Comparison of ENCODE assay signal across 12 mouse cellular contexts in genomic region chr9:24760461-24760860, GRCm38 (mm10). TPM values are rescaled to one million over a fixed set of nuclear protein-coding genes. Genes with fewer than 3 reads are reported as not detected.
DNase-seq lines count a peak whose midpoint lies in the region; TF ChIP-seq lines count a peak whose summit lies in the region.
"Had no signal": no experiment of that assay in that cellular context is flagged by ENCODE, and none has a peak within 500 bp of the region (broad histone marks: within the 10 kb centered on the region; RNA-seq: fewer than 3 reads in every experiment).

No protein-coding gene starts in this region.

- WGBS in small intestine, adult 2 months: 35% methylated on average over 4 of the region's 4 CpGs

- no peaks in the 10 kb centered on the region for H3K36me3 ChIP-seq in testis, adult 2 months (ENCODE audit: control insufficient read depth, insufficient read depth, low read length)
- no peaks in the 10 kb centered on the region for H3K36me3 ChIP-seq in small intestine, adult 2 months (ENCODE audit: control insufficient read depth, insufficient read depth, low read length)
- H3K36me3 ChIP-seq: hindbrain, embryonic 12.5 days had no signal

- H3K27ac ChIP-seq in testis, adult 2 months (ENCODE audit: control insufficient read depth, insufficient read depth, low read depth, low read length): no peak overlapping the region
- H3K27ac ChIP-seq in small intestine, adult 2 months (ENCODE audit: insufficient read depth, low read depth, low read length): no peak overlapping the region
- H3K27ac ChIP-seq: hindbrain, embryonic 12.5 days had no signal

- DNase-seq in adrenal gland, postnatal 14 days: peak; percentile 14
- DNase-seq in adrenal gland, postnatal 36 days: no peak
- peak; percentile 18 for DNase-seq in kidney, adult 9 months
- no peak for DNase-seq in kidney, adult 18-20 months
- DNase-seq in testis, postnatal 10 days (ENCODE audit: low spot score): no peak
- DNase-seq in cerebellum, adult 9-11 months: no peak
- DNase-seq: B cell, adult 2 months had no signal

- TF ChIP-seq CTCF in testis, adult 2 months (IDR thresholded peaks at IDR 0.05; ENCODE audit: control insufficient read depth, insufficient read depth, insufficient replicate concordance, low read depth, low read length): peak; percentile 12; the same call in 1 of the 2 replicates
- peak; percentile 55; the same call in 1 of the 2 replicates for TF ChIP-seq CTCF in small intestine, adult 2 months (IDR thresholded peaks at IDR 0.05; ENCODE audit: extremely low read depth, insufficient read length, insufficient replicate concordance, low read depth, low read length)

- H3K4me1 ChIP-seq in testis, adult 2 months (ENCODE audit: control insufficient read depth, insufficient read depth, low read length): no peaks in the 10 kb centered on the region
- peaks cover 2% of the 10 kb centered on the region; the same call in 1 of the 2 replicates for H3K4me1 ChIP-seq in small intestine, adult 2 months (ENCODE audit: control insufficient read depth, insufficient read depth, insufficient read length, low read length)
- H3K4me1 ChIP-seq: hindbrain, embryonic 12.5 days had no signal

- TF ChIP-seq POLR2A in testis, adult 2 months (IDR thresholded peaks at IDR 0.05; ENCODE audit: control insufficient read depth, low read depth, low read length): no peak
- no peak for TF ChIP-seq POLR2A in small intestine, adult 2 months (IDR thresholded peaks at IDR 0.05; ENCODE audit: low read depth, low read length)

- H3K4me3 ChIP-seq in testis, adult 2 months (ENCODE audit: control insufficient read depth, low read depth, low read length): no peak overlapping the region
- no peak overlapping the region for H3K4me3 ChIP-seq in small intestine, adult 2 months (ENCODE audit: low read depth, low read length)
- H3K4me3 ChIP-seq: hindbrain, embryonic 12.5 days had no signal

- H3K27me3 ChIP-seq in testis, adult 2 months (ENCODE audit: control insufficient read depth, insufficient read depth, low read length): no peaks in the 10 kb centered on the region
- no peaks in the 10 kb centered on the region; the same call in 1 of the 2 replicates for H3K27me3 ChIP-seq in small intestine, adult 2 months (ENCODE audit: control insufficient read depth, insufficient read depth, low read length)

RNA-seq across cellular contexts. Expression of gene Tbx20, which starts 13.6 kb away (rescaled TPM):
- 20.5 and 21.2 TPM in 2 replicates for total RNA-seq in adrenal gland, postnatal 14 days (2021)
- total RNA-seq in adrenal gland, postnatal 36 days (2021): 10 to 100 TPM; 15.2 to 20.0 TPM
- polyA plus RNA-seq in testis, adult 2 months (2012; rRNA removed): 0.01 TPM in 2 replicates
- polyA plus RNA-seq in small intestine, adult 2 months (2012; rRNA removed): not detected in 2 replicates
- total RNA-seq: left cerebral cortex, adult 18-20 months; megakaryocyte-erythroid progenitor cell, adult 5-6 weeks had no signal

Comparison
In these comparisons a context has a peak if more than half of its experiments do, and no peak if none do; other contexts are left out.
1. DNase-seq: peak in adrenal gland, postnatal 14 days (single experiment) and kidney, adult 9 months (single experiment); none in adrenal gland, postnatal 36 days (0 of 2), kidney, adult 18-20 months (single experiment), testis, postnatal 10 days (single experiment) and cerebellum, adult 9-11 months (single experiment).